ENCODE assay signal across 15 mouse cellular contexts in genomic region chr6:11731126-11731525, GRCm38 (mm10).
"Had no signal": no experiment of that assay in that cellular context is flagged by ENCODE, and none has a peak within 500 bp of the region (broad histone marks: within the 10 kb centered on the region; RNA-seq: fewer than 3 reads in every experiment).

No protein-coding gene starts in this region.

- H3K9ac ChIP-seq: limb, embryonic 12.5 days; liver, embryonic 13.5 days; liver, postnatal 0 days; lung, embryonic 15.5 days; neural tube, embryonic 15.5 days had no signal

- H3K4me2 ChIP-seq: limb, embryonic 12.5 days; liver, embryonic 13.5 days; lung, embryonic 15.5 days; neural tube, embryonic 15.5 days had no signal

- H3K27me3 ChIP-seq: limb, embryonic 12.5 days; liver, embryonic 13.5 days; lung, embryonic 15.5 days; neural tube, embryonic 15.5 days had no signal

- H3K27ac ChIP-seq: limb, embryonic 12.5 days; liver, embryonic 13.5 days; lung, embryonic 15.5 days; neural tube, embryonic 15.5 days had no signal

- H3K4me1 ChIP-seq: limb, embryonic 12.5 days; lung, embryonic 15.5 days had no signal

- ATAC-seq: intestine, postnatal 0 days; liver, postnatal 0 days had no signal

- H3K4me3 ChIP-seq: limb, embryonic 12.5 days; liver, embryonic 13.5 days; lung, embryonic 15.5 days; myocyte; neural tube, embryonic 15.5 days had no signal

- H3K9me3 ChIP-seq: limb, embryonic 12.5 days; liver, embryonic 13.5 days; lung, embryonic 15.5 days; neural tube, embryonic 15.5 days had no signal

- H3K36me3 ChIP-seq: limb, embryonic 12.5 days; liver, embryonic 13.5 days; lung, embryonic 15.5 days; neural tube, embryonic 15.5 days had no signal

- DNase-seq: kidney, adult 8-10 months; kidney, postnatal 25 days; liver; liver, embryonic 13.5 days; liver, postnatal 0 days; midbrain, embryonic 14.5 days; right cerebral cortex, postnatal 4 days; spleen, adult 18-20 months; thymus, adult 18-20 months; thymus, postnatal 14 days had no signal
